Mouse (Mus musculus): ENCODE measurements around the gene Timp2. TPM values are rescaled to one million over a fixed set of nuclear protein-coding genes. Genes with fewer than 3 reads are reported as not detected.
A peak's percentile ranks its signal among the peaks of the same experiment; 100 is the strongest.

The Timp2 gene
- polyA plus RNA-seq, 1 experiment from 2014 or later: 36.0 TPM

DNA sequence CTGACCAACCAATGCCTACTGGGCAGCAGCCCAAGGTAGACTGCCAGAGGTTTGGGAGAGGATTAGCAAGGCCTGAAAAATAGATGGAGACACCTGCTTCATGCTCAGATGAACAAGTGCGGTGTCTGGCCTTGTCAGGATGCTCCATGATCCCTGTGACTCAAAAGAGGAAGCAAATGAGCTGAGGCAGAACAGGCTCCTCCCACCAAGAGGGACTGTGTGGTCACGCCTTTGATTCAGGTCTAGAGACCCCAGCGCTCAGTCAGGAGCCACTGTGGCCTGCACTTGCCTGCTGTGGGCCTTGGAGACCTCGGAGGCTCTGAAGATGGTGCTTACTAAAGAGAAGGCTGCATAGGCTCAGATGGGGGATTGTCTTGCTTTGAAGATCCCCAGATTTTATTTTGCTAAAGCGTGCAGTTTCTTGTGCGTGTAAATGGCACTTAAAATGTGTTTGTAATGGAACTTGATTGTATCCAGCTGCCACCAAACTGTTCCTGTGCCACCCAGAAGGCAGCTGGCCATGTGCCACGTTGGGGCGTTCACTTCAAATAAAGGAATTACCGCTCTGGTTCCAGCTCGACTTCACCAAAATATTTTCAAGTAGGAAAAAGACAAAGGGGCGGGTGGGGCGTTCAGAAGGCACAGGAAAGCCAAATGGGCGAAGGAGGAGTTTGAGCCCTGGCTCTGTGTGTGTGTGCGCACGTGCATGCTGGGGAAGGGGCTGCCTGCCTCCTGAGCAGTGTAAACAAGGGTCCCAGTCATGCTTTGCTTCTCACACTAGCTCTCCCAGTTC lies 101.2 kb downstream of the Timp2 start:
- Histone ChIP-seq H3K4me1 (peaks cover 20% of the 10 kb centered on the region), H3K9ac (no peak overlapping the region; the same call in 1 of the 2 replicates), H3K4me3 (no peak overlapping the region), H3K27me3 (no peaks in the 10 kb centered on the region), H3K9me3 (replicated peaks) (no peaks in the 10 kb centered on the region), H3K36me3 (ENCODE audit: poor library complexity, severe bottlenecking) (peaks cover 34% of the 10 kb centered on the region), H3K27ac (peak overlapping the region; percentile 88), H3K4me2 (peak overlapping the region; percentile 10; the same call in 1 of the 2 replicates)
- ATAC-seq: peak; percentile 89
- WGBS: 32% methylated on average over 15 of the region's 15 CpGs

DNA sequence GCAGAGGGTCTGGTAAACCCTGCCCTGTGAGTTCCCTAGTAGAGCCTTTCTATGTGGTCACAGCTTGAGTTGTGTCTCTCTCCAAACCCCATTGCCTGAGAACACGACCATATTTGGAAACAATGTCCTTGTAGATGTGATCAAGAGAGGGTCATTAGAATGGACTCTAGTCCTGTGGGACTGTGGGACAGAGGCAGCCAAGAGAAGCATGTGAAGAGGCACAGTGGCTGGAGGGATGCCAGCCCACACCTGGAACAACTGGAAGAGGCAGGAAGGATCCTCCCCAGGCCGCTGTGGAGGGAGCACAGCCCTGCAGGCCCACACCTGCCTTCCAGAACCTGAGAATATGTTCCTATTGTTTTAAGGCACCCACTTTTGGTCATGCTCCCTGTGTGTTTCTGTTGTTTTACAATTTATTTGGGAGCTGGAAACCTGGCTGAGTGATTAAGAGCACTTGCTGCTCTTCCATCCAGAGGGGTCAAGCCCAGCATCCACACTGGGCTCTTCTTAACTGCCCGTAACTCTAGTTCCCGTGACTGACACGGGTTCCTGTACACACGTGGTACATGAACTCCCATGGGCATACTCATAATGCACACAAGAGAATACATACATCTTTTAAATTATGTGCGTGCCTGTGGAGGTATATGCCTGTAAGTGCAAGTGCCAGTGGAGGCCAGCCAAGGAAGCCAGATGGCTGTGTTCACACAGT lies 101.9 kb downstream of the Timp2 start:
- Histone ChIP-seq H3K27ac (peak overlapping the region; percentile 88), H3K9ac (no peak overlapping the region), H3K27me3 (no peaks in the 10 kb centered on the region), H3K4me3 (no peak overlapping the region), H3K36me3 (ENCODE audit: poor library complexity, severe bottlenecking) (peaks cover 26% of the 10 kb centered on the region), H3K4me1 (peaks cover 25% of the 10 kb centered on the region), H3K4me2 (0 out of 2 replicates have a peak overlapping the region, but pooled peaks have one; percentile 10), H3K9me3 (replicated peaks) (no peaks in the 10 kb centered on the region)
- 83% methylated on average over 7 of the region's 7 CpGs for WGBS
- no peak; the same call in 1 of the 2 replicates for ATAC-seq

Other genes with a start within 250 kb of the Timp2 start
- gene Dnah17, start 225.1 kb downstream of the Timp2 start, polyA plus RNA-seq (2015; fragmentation: Nextera tagmentation; extraction: Ambion mirVana): 0.27 and 0.29 TPM in 2 replicates
- 22.7 and 24.5 TPM in 2 replicates for gene Cyth1, start 107.1 kb downstream of the Timp2 start, polyA plus RNA-seq (2015; fragmentation: Nextera tagmentation; extraction: Ambion mirVana)
- 14.1 and 16.9 TPM in 2 replicates for gene Usp36, start 65.5 kb downstream of the Timp2 start, polyA plus RNA-seq (2015; fragmentation: Nextera tagmentation; extraction: Ambion mirVana)
- 0.13 and 0.31 TPM in 2 replicates for gene Cep295nl, start 13.2 kb downstream of the Timp2 start, polyA plus RNA-seq (2015; fragmentation: Nextera tagmentation; extraction: Ambion mirVana)
- gene Lgals3bp, start 46.4 kb upstream of the Timp2 start, polyA plus RNA-seq (2015; fragmentation: Nextera tagmentation; extraction: Ambion mirVana): 1.1 and 1.3 TPM in 2 replicates
- 20.2 and 20.3 TPM in 2 replicates for gene Cant1, start 63.3 kb upstream of the Timp2 start, polyA plus RNA-seq (2015; fragmentation: Nextera tagmentation; extraction: Ambion mirVana)
- 1.6 and 2.0 TPM in 2 replicates for gene C1qtnf1, start 72.5 kb upstream of the Timp2 start, polyA plus RNA-seq (2015; fragmentation: Nextera tagmentation; extraction: Ambion mirVana)
- 4.5 and 5.6 TPM in 2 replicates for gene Engase, start 121.1 kb upstream of the Timp2 start, polyA plus RNA-seq (2015; fragmentation: Nextera tagmentation; extraction: Ambion mirVana)